Mouse (Mus musculus) erythroblast, embryonic 14.5 days (primary cell): ENCODE results near the gene Pxk.

Experiments used
- GATA1 ChIP-seq: IDR thresholded peaks from 2 replicates; pipeline ENCODE4 v1.6.1; 2012; ENCODE audit warnings: low read length, inconsistent platforms, mixed read lengths
- TAL1 ChIP-seq: IDR thresholded peaks from 3 replicates; pipeline ENCODE4 v1.6.1; 2012; ENCODE audit warnings: low read length, inconsistent platforms, mixed read lengths

DNA sequence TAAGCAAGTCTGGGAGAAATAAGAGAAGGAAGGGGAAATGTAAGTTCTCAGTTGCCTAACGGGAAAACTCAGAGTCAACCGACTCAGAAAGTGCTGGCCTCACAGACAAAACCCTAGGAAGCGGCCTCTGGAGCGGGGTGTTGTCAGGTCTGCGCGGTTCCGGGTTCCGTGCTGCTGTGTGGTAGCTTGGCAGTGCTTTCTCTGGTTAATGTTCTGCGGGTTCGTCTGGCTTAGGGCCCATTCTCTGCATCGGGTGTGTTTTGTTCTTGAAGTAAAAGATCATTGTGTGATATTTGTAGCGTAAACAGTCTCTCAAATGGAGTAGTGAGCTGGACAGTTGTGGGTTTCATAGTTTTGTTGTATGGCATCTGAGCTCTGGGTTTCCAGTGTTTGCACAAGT is 4.7 kb downstream of the Pxk start:
- TF ChIP-seq TAL1: no peak
- TF ChIP-seq GATA1: no peak
